Mouse (Mus musculus) hindbrain, embryonic 13.5 days (tissue): ENCODE results near the gene Olfr676. TPM values are rescaled to one million over a fixed set of nuclear protein-coding genes. Genes with fewer than 3 reads are reported as not detected.
"Not testable (repeated sequence)": the region's sequence is repeated elsewhere in the genome, so short reads cannot be mapped to it uniquely, and the experiment has no call there.

Experiments
- ATAC-seq: fragments of 200-750 bp; cut with Nextera tagmentation; 2 replicates; pipeline ENCODE4 v1.8.0; 2017; ENCODE audit warnings: moderate TSS enrichment; ENCODE audit not compliant: low FRiP score
- H3K27ac ChIP-seq: fragments of 300-500 bp; sonication (generic); 2 replicates; pipeline ENCODE4 v1.5.1; 2015; ENCODE audit warnings: inconsistent platforms, mild to moderate bottlenecking, moderate library complexity
- H3K27me3 ChIP-seq: fragments of 300-500 bp; sonication (generic); 2 replicates; pipeline ENCODE4 v1.6.1; 2015; ENCODE audit warnings: mild to moderate bottlenecking, inconsistent platforms
- H3K36me3 ChIP-seq: fragments of 300-500 bp; sonication (generic); 2 replicates; pipeline ENCODE4 v1.6.1; 2015; ENCODE audit warnings: mild to moderate bottlenecking, inconsistent platforms
- H3K4me1 ChIP-seq: fragments of 300-500 bp; sonication (generic); replicated peaks from 2 replicates; pipeline ENCODE4 v1.6.1; 2015; ENCODE audit warnings: inconsistent platforms
- H3K4me2 ChIP-seq: fragments of 300-500 bp; sonication (generic); 2 replicates; pipeline ENCODE4 v1.6.1; 2015; ENCODE audit warnings: inconsistent platforms, mild to moderate bottlenecking, moderate library complexity
- H3K4me3 ChIP-seq: fragments of 300-500 bp; sonication (generic); 2 replicates; pipeline ENCODE4 v1.5.1; 2015; ENCODE audit warnings: mild to moderate bottlenecking, inconsistent platforms
- H3K9ac ChIP-seq: fragments of 300-500 bp; sonication (generic); 2 replicates; pipeline ENCODE4 v1.6.1; 2015; ENCODE audit warnings: mild to moderate bottlenecking, inconsistent platforms
- H3K9me3 ChIP-seq: fragments of 300-500 bp; sonication (generic); 2 replicates; pipeline ENCODE4 v1.6.1; 2016; ENCODE audit warnings: inconsistent platforms
- WGBS: fragments of 180-500 bp; shearing (Covaris S2); methylation state at CpG from one replicate; pipeline ENCODE4 v1.1.7; 2015; 5-methylcytosine and 5-hydroxymethylcytosine counted together
- polyA plus RNA-seq: library from polyadenylated mRNA; unstranded; fragments of >200 nt; fragmentation: Nextera tagmentation; extraction: Ambion mirVana; gene quantifications from 2 replicates; pipeline ENCODE4 v1.2.1, GENCODE M21; 2015

Gene Olfr676
- polyA plus RNA-seq, result not detected in 2 replicates

GRCm38 (mm10) chr7:105032398-105032797 lies at the start of gene Olfr676:
Olfr676 (plus strand) TSS chr7:105032698.
- no peak within 1 kb of the TSS for H3K27ac ChIP-seq
- H3K4me3 ChIP-seq, result no peak within 1 kb of the TSS
- no peaks in the 10 kb centered on the region for H3K4me1 ChIP-seq
- H3K9me3 ChIP-seq, result no peaks in the 10 kb centered on the region
- H3K27me3 ChIP-seq, result no peaks in the 10 kb centered on the region
- no peaks in the 10 kb centered on the region for H3K36me3 ChIP-seq
- no peak within 1 kb of the TSS for H3K9ac ChIP-seq
- no peak within 1 kb of the TSS for H3K4me2 ChIP-seq
- ATAC-seq, result no peak

- Histone ChIP-seq H3K9ac (no peak within 1 kb of the TSS), H3K27me3 (no peaks in the 10 kb centered on the region), H3K4me2 (no peak within 1 kb of the TSS), H3K27ac (no peak within 1 kb of the TSS), H3K4me3 (no peak within 1 kb of the TSS), H3K4me1 (no peaks in the 10 kb centered on the region), H3K9me3 (no peaks in the 10 kb centered on the region), H3K36me3 (no peaks in the 10 kb centered on the region)
- no peak for ATAC-seq
Observed at GRCm38 (mm10) chr7:105001929-105002328, 30.6 kb upstream of the Olfr676 start, which contains the start of gene Olfr672. Olfr672 (minus strand) TSS chr7:105002029.

- Histone ChIP-seq H3K27me3 (no peaks in the 10 kb centered on the region), H3K27ac (no peak overlapping the region), H3K36me3 (no peaks in the 10 kb centered on the region), H3K4me1 (no peaks in the 10 kb centered on the region), H3K9me3 (no peaks in the 10 kb centered on the region), H3K9ac (no peak overlapping the region), H3K4me2 (no peak overlapping the region), H3K4me3 (no peak overlapping the region)
- 92% methylated on average over 1 of the region's 1 CpGs for WGBS
- no peak for ATAC-seq
Observed at GRCm38 (mm10) chr7:105022530-105022929, 10.0 kb upstream of the Olfr676 start.

- no peaks in the 10 kb centered on the region for H3K9me3 ChIP-seq
- WGBS, result 85% methylated on average over 1 of the region's 1 CpGs
- no peak within 1 kb of the TSS for H3K9ac ChIP-seq
- H3K4me2 ChIP-seq, result no peak within 1 kb of the TSS
- no peaks in the 10 kb centered on the region for H3K4me1 ChIP-seq
- no peak within 1 kb of the TSS for H3K27ac ChIP-seq
- no peak within 1 kb of the TSS for H3K4me3 ChIP-seq
- H3K36me3 ChIP-seq, result no peaks in the 10 kb centered on the region
- no peak for ATAC-seq
- no peaks in the 10 kb centered on the region for H3K27me3 ChIP-seq
Observed at GRCm38 (mm10) chr7:105028360-105028759, 4.1 kb upstream of the Olfr676 start, which contains the start of gene Olfr675. Olfr675 (minus strand) TSS chr7:105028460.

- H3K9ac ChIP-seq, H3K27ac ChIP-seq, H3K36me3 ChIP-seq, H3K4me3 ChIP-seq, H3K27me3 ChIP-seq, H3K4me1 ChIP-seq, H3K9me3 ChIP-seq, H3K4me2 ChIP-seq, ATAC-seq: not testable (repeated sequence)
- 54% methylated on average over 5 of the region's 5 CpGs for WGBS
Observed at GRCm38 (mm10) chr7:105033836-105034235, 1.3 kb downstream of the Olfr676 start.

GRCm38 (mm10) chr7:105058951-105059350 lies 26.5 kb downstream of the Olfr676 start:
- Histone ChIP-seq H3K4me2 (no peak overlapping the region), H3K9me3 (no peaks in the 10 kb centered on the region), H3K27me3 (no peaks in the 10 kb centered on the region), H3K4me3 (no peak overlapping the region), H3K4me1 (no peaks in the 10 kb centered on the region), H3K9ac (no peak overlapping the region), H3K27ac (no peak overlapping the region), H3K36me3 (no peaks in the 10 kb centered on the region)
- ATAC-seq, result no peak

- Histone ChIP-seq H3K27ac (no peak within 1 kb of the TSS), H3K4me2 (no peak within 1 kb of the TSS), H3K36me3 (no peaks in the 10 kb centered on the region), H3K4me3 (no peak within 1 kb of the TSS), H3K9me3 (no peaks in the 10 kb centered on the region), H3K27me3 (no peaks in the 10 kb centered on the region), H3K9ac (no peak within 1 kb of the TSS), H3K4me1 (no peaks in the 10 kb centered on the region)
- WGBS, result 92% methylated on average over 1 of the region's 1 CpGs
- no peak for ATAC-seq
Observed at GRCm38 (mm10) chr7:105064175-105064574, 31.7 kb downstream of the Olfr676 start, which contains the start of gene Olfr678. Olfr678 (plus strand) TSS chr7:105064475.

- Histone ChIP-seq H3K4me1 (no peaks in the 10 kb centered on the region), H3K4me2 (no peak within 1 kb of the TSS), H3K36me3 (no peaks in the 10 kb centered on the region), H3K27ac (no peak within 1 kb of the TSS), H3K9me3 (no peaks in the 10 kb centered on the region), H3K9ac (no peak within 1 kb of the TSS), H3K27me3 (no peaks in the 10 kb centered on the region), H3K4me3 (no peak within 1 kb of the TSS)
- WGBS, result 45% methylated on average over 1 of the region's 1 CpGs
- ATAC-seq, result no peak
Observed at GRCm38 (mm10) chr7:105080905-105081304, 48.4 kb downstream of the Olfr676 start, which contains the start of gene Olfr679. Olfr679 (plus strand) TSS chr7:105081205.

Other genes starting within 250 kb of the Olfr676 start
- gene Usp17lb, start 190.1 kb upstream of the Olfr676 start, polyA plus RNA-seq, result not detected in 2 replicates
- gene Usp17la, start 175.7 kb upstream of the Olfr676 start, polyA plus RNA-seq, result not detected in 2 replicates
- not detected in 2 replicates for gene Olfr665, start 154.7 kb upstream of the Olfr676 start, polyA plus RNA-seq
- gene Olfr666, start 136.7 kb upstream of the Olfr676 start, polyA plus RNA-seq, result not detected in 2 replicates
- gene Olfr667, start 111.2 kb upstream of the Olfr676 start, polyA plus RNA-seq, result not detected in 2 replicates
- gene Olfr668, start 104.6 kb upstream of the Olfr676 start, polyA plus RNA-seq, result not detected in 2 replicates
- not detected in 2 replicates for gene Olfr669, start 98.5 kb upstream of the Olfr676 start, polyA plus RNA-seq
- gene Olfr670, start 70.1 kb upstream of the Olfr676 start, polyA plus RNA-seq, result not detected in 2 replicates
- gene Olfr671, start 53.6 kb upstream of the Olfr676 start, polyA plus RNA-seq, result not detected in 2 replicates
- gene Olfr672, start 30.7 kb upstream of the Olfr676 start, polyA plus RNA-seq, result not detected in 2 replicates
- gene Olfr675, start 4.2 kb upstream of the Olfr676 start, polyA plus RNA-seq, result not detected in 2 replicates
- gene Olfr677, start 18.7 kb downstream of the Olfr676 start, polyA plus RNA-seq, result not detected in 2 replicates
- not detected in 2 replicates for gene Olfr678, start 31.8 kb downstream of the Olfr676 start, polyA plus RNA-seq
- gene Olfr679, start 48.5 kb downstream of the Olfr676 start, polyA plus RNA-seq, result not detected in 2 replicates
- not detected in 2 replicates for gene Olfr680-ps1, start 60.1 kb downstream of the Olfr676 start, polyA plus RNA-seq
- gene Olfr681, start 84.1 kb downstream of the Olfr676 start, polyA plus RNA-seq, result not detected in 2 replicates
- gene Olfr683, start 114.3 kb downstream of the Olfr676 start, polyA plus RNA-seq, result not detected in 2 replicates
- gene Olfr684, start 131.0 kb downstream of the Olfr676 start, polyA plus RNA-seq, result not detected in 2 replicates
- gene Olfr685, start 153.3 kb downstream of the Olfr676 start, polyA plus RNA-seq, result not detected in 2 replicates
- gene Olfr686, start 174.8 kb downstream of the Olfr676 start, polyA plus RNA-seq, result not detected in 2 replicates